Mouse (Mus musculus): ENCODE measurements around the gene Ndufb10. TPM values are rescaled to one million over a fixed set of nuclear protein-coding genes. Genes with fewer than 3 reads are reported as not detected.

Gene Ndufb10
- polyA plus RNA-seq, 1 experiment from 2014 or later, result 347 TPM

- Histone ChIP-seq H3K9me3 (ENCODE audit: control insufficient read depth, low read length) (no peaks in the 10 kb centered on the region), H3K4me1 (replicated peaks; ENCODE audit: control insufficient read depth, insufficient read depth, low read length) (peaks cover 16% of the 10 kb centered on the region), H3K4me3 (replicated peaks; ENCODE audit: low read length) (no peak overlapping the region), H3K27me3 (ENCODE audit: control insufficient read depth, insufficient read depth, low read length) (no peaks in the 10 kb centered on the region), H3K4me2 (replicated peaks) (no peak overlapping the region), H3K9ac (no peak overlapping the region), H3K27ac (no peak overlapping the region), H3K36me3 (replicated peaks; ENCODE audit: control insufficient read depth, insufficient read depth) (peaks cover 45% of the 10 kb centered on the region)
- no peak for ATAC-seq (ENCODE audit: low FRiP score)
- no peak for DNase-seq (ENCODE audit: low spot score)
- WGBS, result 66% methylated on average over 9 of the region's 9 CpGs
Observed at GRCm38 (mm10) chr17:24698715-24699114, 25.6 kb downstream of the Ndufb10 start.

- no peak for DNase-seq (ENCODE audit: low spot score)
Observed at GRCm38 (mm10) chr17:24697985-24698384, 26.3 kb downstream of the Ndufb10 start.

GRCm38 (mm10) chr17:24696011-24696697, 28.1 kb downstream of the Ndufb10 start, which contains the start of the genes Gfer and Noxo1:
Gene Gfer, minus strand, starts transcription at chr17:24696156.
Gene Noxo1, plus strand, starts transcription at chr17:24696234.
- peak; percentile 91 for ATAC-seq (ENCODE audit: low FRiP score)

More at GRCm38 (mm10) chr17:24697985-24698384, 26.3 kb downstream of the Ndufb10 start:
- no peak overlapping the region for H3K27ac ChIP-seq
- no peak for ATAC-seq (ENCODE audit: low FRiP score)
- peaks cover 16% of the 10 kb centered on the region for H3K4me1 ChIP-seq (replicated peaks; ENCODE audit: control insufficient read depth, insufficient read depth, low read length)
- H3K4me3 ChIP-seq (replicated peaks; ENCODE audit: low read length), result no peak overlapping the region
- no peaks in the 10 kb centered on the region for H3K9me3 ChIP-seq (ENCODE audit: control insufficient read depth, low read length)
- H3K4me2 ChIP-seq (replicated peaks), result no peak overlapping the region
- peaks cover 41% of the 10 kb centered on the region for H3K36me3 ChIP-seq (replicated peaks; ENCODE audit: control insufficient read depth, insufficient read depth)
- no peak overlapping the region for H3K9ac ChIP-seq
- WGBS, result 14% methylated on average over 5 of the region's 5 CpGs
- no peaks in the 10 kb centered on the region for H3K27me3 ChIP-seq (ENCODE audit: control insufficient read depth, insufficient read depth, low read length)

GRCm38 (mm10) chr17:24695326-24696010, 28.8 kb downstream of the Ndufb10 start:
- Histone ChIP-seq H3K36me3 (replicated peaks; ENCODE audit: control insufficient read depth, insufficient read depth) (peaks cover 22% of the 10 kb centered on the region), H3K4me1 (replicated peaks; ENCODE audit: control insufficient read depth, insufficient read depth, low read length) (peaks cover 23% of the 10 kb centered on the region), H3K9me3 (ENCODE audit: control insufficient read depth, low read length) (no peaks in the 10 kb centered on the region), H3K9ac (peak overlapping the region; percentile 81), H3K27ac (peak overlapping the region; percentile 91), H3K4me3 (replicated peaks; ENCODE audit: low read length) (peak overlapping the region; percentile 75), H3K27me3 (ENCODE audit: control insufficient read depth, insufficient read depth, low read length) (no peaks in the 10 kb centered on the region), H3K4me2 (replicated peaks) (peak overlapping the region; percentile 79)
- peak; percentile 35; the same call in 1 of the 2 replicates for ATAC-seq (ENCODE audit: low FRiP score)
- WGBS, result 8% methylated on average over 40 of the region's 51 CpGs
- DNase-seq (ENCODE audit: low spot score), result no peak

More at GRCm38 (mm10) chr17:24696011-24696697, 28.1 kb downstream of the Ndufb10 start, which contains the start of the genes Gfer and Noxo1:
- Histone ChIP-seq H3K9ac (peak within 1 kb of the TSS; percentile 81), H3K4me3 (replicated peaks; ENCODE audit: low read length) (peak within 1 kb of the TSS; percentile 75), H3K4me1 (replicated peaks; ENCODE audit: control insufficient read depth, insufficient read depth, low read length) (peaks cover 16% of the 10 kb centered on the region), H3K9me3 (ENCODE audit: control insufficient read depth, low read length) (no peaks in the 10 kb centered on the region), H3K27ac (peak within 1 kb of the TSS; percentile 91), H3K4me2 (replicated peaks) (peak within 1 kb of the TSS; percentile 79), H3K27me3 (ENCODE audit: control insufficient read depth, insufficient read depth, low read length) (no peaks in the 10 kb centered on the region), H3K36me3 (replicated peaks; ENCODE audit: control insufficient read depth, insufficient read depth) (peaks cover 29% of the 10 kb centered on the region)
- peak; percentile 79 for DNase-seq (ENCODE audit: low spot score)
- under 1% methylated on average over 62 of the region's 76 CpGs for WGBS

- DNase-seq (ENCODE audit: low spot score), result no peak
- Histone ChIP-seq H3K27ac (no peak overlapping the region), H3K4me2 (replicated peaks) (no peak overlapping the region), H3K27me3 (ENCODE audit: control insufficient read depth, insufficient read depth, low read length) (peaks cover 16% of the 10 kb centered on the region), H3K36me3 (replicated peaks; ENCODE audit: control insufficient read depth, insufficient read depth) (peaks cover 7% of the 10 kb centered on the region), H3K9ac (no peak overlapping the region), H3K9me3 (ENCODE audit: control insufficient read depth, low read length) (no peaks in the 10 kb centered on the region), H3K4me1 (replicated peaks; ENCODE audit: control insufficient read depth, insufficient read depth, low read length) (peaks cover 43% of the 10 kb centered on the region), H3K4me3 (replicated peaks; ENCODE audit: low read length) (no peak overlapping the region)
- WGBS, result 88% methylated on average over 5 of the region's 5 CpGs
- ATAC-seq (ENCODE audit: low FRiP score), result no peak
Observed at GRCm38 (mm10) chr17:24692385-24692784, 31.9 kb downstream of the Ndufb10 start.

- Histone ChIP-seq H3K27ac (peak within 1 kb of the TSS; percentile 93), H3K9me3 (ENCODE audit: control insufficient read depth, low read length) (no peaks in the 10 kb centered on the region), H3K4me2 (replicated peaks) (peak within 1 kb of the TSS; percentile 63), H3K36me3 (replicated peaks; ENCODE audit: control insufficient read depth, insufficient read depth) (peaks cover 7% of the 10 kb centered on the region), H3K4me3 (replicated peaks; ENCODE audit: low read length) (peak within 1 kb of the TSS; percentile 78), H3K27me3 (ENCODE audit: control insufficient read depth, insufficient read depth, low read length) (peaks cover 20% of the 10 kb centered on the region), H3K9ac (peak within 1 kb of the TSS; percentile 96), H3K4me1 (replicated peaks; ENCODE audit: control insufficient read depth, insufficient read depth, low read length) (peaks cover 30% of the 10 kb centered on the region)
- ATAC-seq (ENCODE audit: low FRiP score), result peak; percentile 71
- DNase-seq (ENCODE audit: low spot score), result peak; percentile 69
- WGBS, result under 1% methylated on average over 52 of the region's 55 CpGs
Observed at GRCm38 (mm10) chr17:24689251-24690081, 34.8 kb downstream of the Ndufb10 start, which contains the start of gene Syngr3. Gene Syngr3, minus strand, starts transcription at chr17:24689955.

- 19% methylated on average over 23 of the region's 23 CpGs for WGBS
- no peak for ATAC-seq (ENCODE audit: low FRiP score)
Observed at GRCm38 (mm10) chr17:24687599-24687998, 36.7 kb downstream of the Ndufb10 start.

GRCm38 (mm10) chr17:24687146-24687595, 37.1 kb downstream of the Ndufb10 start:
- peaks cover 20% of the 10 kb centered on the region for H3K27me3 ChIP-seq (ENCODE audit: control insufficient read depth, insufficient read depth, low read length)
- DNase-seq (ENCODE audit: low spot score), result no peak
- H3K9me3 ChIP-seq (ENCODE audit: control insufficient read depth, low read length), result no peaks in the 10 kb centered on the region
- 1% methylated on average over 24 of the region's 25 CpGs for WGBS
- H3K36me3 ChIP-seq (replicated peaks; ENCODE audit: control insufficient read depth, insufficient read depth), result peaks cover 2% of the 10 kb centered on the region
- peak overlapping the region; percentile 39 for H3K9ac ChIP-seq
- no peak for ATAC-seq (ENCODE audit: low FRiP score)
- no peak overlapping the region for H3K27ac ChIP-seq
- peak overlapping the region; percentile 63 for H3K4me2 ChIP-seq (replicated peaks)
- peak overlapping the region; percentile 28 for H3K4me3 ChIP-seq (replicated peaks; ENCODE audit: low read length)
- peaks cover 30% of the 10 kb centered on the region for H3K4me1 ChIP-seq (replicated peaks; ENCODE audit: control insufficient read depth, insufficient read depth, low read length)

More at GRCm38 (mm10) chr17:24687599-24687998, 36.7 kb downstream of the Ndufb10 start:
- H3K9me3 ChIP-seq (ENCODE audit: control insufficient read depth, low read length), result no peaks in the 10 kb centered on the region
- peaks cover under 1% of the 10 kb centered on the region; the same call in 1 of the 2 replicates for H3K36me3 ChIP-seq (replicated peaks; ENCODE audit: control insufficient read depth, insufficient read depth)
- H3K9ac ChIP-seq, result peak overlapping the region; percentile 39
- no peak for DNase-seq (ENCODE audit: low spot score)
- H3K27ac ChIP-seq, result no peak overlapping the region
- H3K4me3 ChIP-seq (replicated peaks; ENCODE audit: low read length), result peak overlapping the region; percentile 28
- H3K27me3 ChIP-seq (ENCODE audit: control insufficient read depth, insufficient read depth, low read length), result peaks cover 20% of the 10 kb centered on the region
- peaks cover 30% of the 10 kb centered on the region for H3K4me1 ChIP-seq (replicated peaks; ENCODE audit: control insufficient read depth, insufficient read depth, low read length)
- H3K4me2 ChIP-seq (replicated peaks), result peak overlapping the region; percentile 63

Data from hindbrain, embryonic 14.5 days (tissue).